Mouse (Mus musculus): ENCODE measurements around the gene Qrich1. TPM values are rescaled to one million over a fixed set of nuclear protein-coding genes. Genes with fewer than 3 reads are reported as not detected.
A peak's percentile ranks its signal among the peaks of the same experiment; 100 is the strongest.

The Qrich1 gene
- total RNA-seq, 1 experiment = 152 TPM

GRCm38 (mm10) chr9:108578545-108579343 is 62.1 kb downstream of the Qrich1 start, which contains the start of gene Wdr6:
Wdr6 (minus strand) TSS chr9:108578739.
- no peaks in the 10 kb centered on the region for H3K9me3 ChIP-seq (ENCODE audit: control insufficient read depth, insufficient read depth, low read depth, low read length)
- in situ Hi-C loops (cut with MboI; ENCODE audit: low sequenced_read_pairs in 2 of 2, unreplicated experiment in 2 of 2) = no loop called here
- peak within 1 kb of the TSS; percentile 76 to 96 for H3K4me3 ChIP-seq (ENCODE audit: insufficient read depth in 1 of 2, low read depth in 1 of 2, low read length in 2 of 2, poor library complexity in 1 of 2, severe bottlenecking in 1 of 2)
- peak; percentile 89 for DNase-seq (ENCODE audit: low read depth, low spot score)
- H3K4me1 ChIP-seq (ENCODE audit: control insufficient read depth in 2 of 2, insufficient read depth in 2 of 2, low read length in 2 of 2, poor library complexity in 1 of 2) = peaks cover 6 to 37% of the 10 kb centered on the region in 2 experiments; a peak in 3 of 4 replicates
- peaks cover 9% of the 10 kb centered on the region for H3K36me3 ChIP-seq (ENCODE audit: control insufficient read depth, insufficient read depth, low read length, poor library complexity, severe bottlenecking)
- peak within 1 kb of the TSS; percentile 86 for H3K27ac ChIP-seq (ENCODE audit: insufficient read depth, low read depth, low read length, poor library complexity, severe bottlenecking)
- peak within 1 kb of the TSS; percentile 96 for H3K9ac ChIP-seq (ENCODE audit: insufficient read depth, low read depth, low read length, poor library complexity, severe bottlenecking)
- TF ChIP-seq CHD2 (IDR thresholded peaks at IDR 0.05; ENCODE audit: low read depth, low read length) (peak; percentile 99), MAFK (IDR thresholded peaks at IDR 0.05; ENCODE audit: insufficient read depth, low read depth, low read length) (no peak), ZC3H11A (IDR thresholded peaks at IDR 0.05; ENCODE audit: borderline replicate concordance, low read depth, low read length) (no peak), HCFC1 (IDR thresholded peaks at IDR 0.05; ENCODE audit: borderline replicate concordance, insufficient read depth, low read length) (no peak; the same call in 1 of the 2 replicates), ZNF384 (IDR thresholded peaks at IDR 0.05; ENCODE audit: low read depth, low read length) (no peak)

GRCm38 (mm10) chr9:108579344-108579690 is 62.7 kb downstream of the Qrich1 start:
- Histone ChIP-seq H3K36me3 (ENCODE audit: control insufficient read depth, insufficient read depth, low read length, poor library complexity, severe bottlenecking) (peaks cover 9% of the 10 kb centered on the region), H3K9ac (ENCODE audit: insufficient read depth, low read depth, low read length, poor library complexity, severe bottlenecking) (peak overlapping the region; percentile 96), H3K27ac (ENCODE audit: insufficient read depth, low read depth, low read length, poor library complexity, severe bottlenecking) (no peak overlapping the region), H3K4me3 (ENCODE audit: insufficient read depth in 1 of 2, low read depth in 1 of 2, low read length in 2 of 2, poor library complexity in 1 of 2, severe bottlenecking in 1 of 2) (peak overlapping the region; percentile 72 to 96), H3K9me3 (ENCODE audit: control insufficient read depth, insufficient read depth, low read depth, low read length) (no peaks in the 10 kb centered on the region), H3K4me1 (ENCODE audit: control insufficient read depth in 2 of 2, insufficient read depth in 2 of 2, low read length in 2 of 2, poor library complexity in 1 of 2) (peaks cover 6 to 32% of the 10 kb centered on the region in 2 experiments; a peak in 3 of 4 replicates)
- TF ChIP-seq MAFK (IDR thresholded peaks at IDR 0.05; ENCODE audit: insufficient read depth, low read depth, low read length) (no peak), HCFC1 (IDR thresholded peaks at IDR 0.05; ENCODE audit: borderline replicate concordance, insufficient read depth, low read length) (no peak), ZNF384 (IDR thresholded peaks at IDR 0.05; ENCODE audit: low read depth, low read length) (no peak), ZC3H11A (IDR thresholded peaks at IDR 0.05; ENCODE audit: borderline replicate concordance, low read depth, low read length) (no peak), CHD2 (IDR thresholded peaks at IDR 0.05; ENCODE audit: low read depth, low read length) (no peak)
- no peak for DNase-seq (ENCODE audit: low read depth, low spot score)
- in situ Hi-C loops (cut with MboI; ENCODE audit: low sequenced_read_pairs in 2 of 2, unreplicated experiment in 2 of 2) = no loop called here

- in situ Hi-C loops (cut with MboI; ENCODE audit: low sequenced_read_pairs in 2 of 2, unreplicated experiment in 2 of 2) = no loop called here
- peak overlapping the region; percentile 22; the same call in 1 of the 2 replicates for H3K9ac ChIP-seq (ENCODE audit: insufficient read depth, low read depth, low read length, poor library complexity, severe bottlenecking)
- H3K36me3 ChIP-seq (ENCODE audit: control insufficient read depth, insufficient read depth, low read length, poor library complexity, severe bottlenecking) = no peaks in the 10 kb centered on the region
- DNase-seq (ENCODE audit: low read depth, low spot score) = peak; percentile 89
- H3K4me3 ChIP-seq (ENCODE audit: insufficient read depth in 1 of 2, low read depth in 1 of 2, low read length in 2 of 2, poor library complexity in 1 of 2, severe bottlenecking in 1 of 2) = peak overlapping the region in 1 of 2 experiments; percentile 1; a peak in 1 of 4 replicates
- H3K27ac ChIP-seq (ENCODE audit: insufficient read depth, low read depth, low read length, poor library complexity, severe bottlenecking) = peak overlapping the region; percentile 88
- H3K9me3 ChIP-seq (ENCODE audit: control insufficient read depth, insufficient read depth, low read depth, low read length) = no peaks in the 10 kb centered on the region
- peaks cover 8 to 25% of the 10 kb centered on the region in 2 experiments for H3K4me1 ChIP-seq (ENCODE audit: control insufficient read depth in 2 of 2, insufficient read depth in 2 of 2, low read length in 2 of 2, poor library complexity in 1 of 2)
- no peak for TF ChIP-seq HCFC1 (IDR thresholded peaks at IDR 0.05; ENCODE audit: borderline replicate concordance, insufficient read depth, low read length)
- TF ChIP-seq CHD2 (IDR thresholded peaks at IDR 0.05; ENCODE audit: low read depth, low read length) = no peak
Measured at GRCm38 (mm10) chr9:108587571-108588180, 71.1 kb downstream of the Qrich1 start.

- Histone ChIP-seq H3K27ac (ENCODE audit: insufficient read depth, low read depth, low read length, poor library complexity, severe bottlenecking) (no peak overlapping the region), H3K36me3 (ENCODE audit: control insufficient read depth, insufficient read depth, low read length, poor library complexity, severe bottlenecking) (no peaks in the 10 kb centered on the region), H3K9ac (ENCODE audit: insufficient read depth, low read depth, low read length, poor library complexity, severe bottlenecking) (no peak overlapping the region), H3K9me3 (ENCODE audit: control insufficient read depth, insufficient read depth, low read depth, low read length) (no peaks in the 10 kb centered on the region), H3K4me1 (ENCODE audit: control insufficient read depth in 2 of 2, insufficient read depth in 2 of 2, low read length in 2 of 2, poor library complexity in 1 of 2) (peaks cover 8 to 25% of the 10 kb centered on the region in 2 experiments), H3K4me3 (ENCODE audit: insufficient read depth in 1 of 2, low read depth in 1 of 2, low read length in 2 of 2, poor library complexity in 1 of 2, severe bottlenecking in 1 of 2) (no peak overlapping the region)
- no peak for DNase-seq (ENCODE audit: low read depth, low spot score)
- in situ Hi-C loops (cut with MboI; ENCODE audit: low sequenced_read_pairs in 2 of 2, unreplicated experiment in 2 of 2) = no loop called here
- TF ChIP-seq HCFC1 (IDR thresholded peaks at IDR 0.05; ENCODE audit: borderline replicate concordance, insufficient read depth, low read length) (no peak), MAFK (IDR thresholded peaks at IDR 0.05; ENCODE audit: insufficient read depth, low read depth, low read length) (no peak), CHD2 (IDR thresholded peaks at IDR 0.05; ENCODE audit: low read depth, low read length) (no peak)
Measured at GRCm38 (mm10) chr9:108589229-108589628, 72.6 kb downstream of the Qrich1 start.
